Mouse (Mus musculus) myocyte (in vitro differentiated cells): Measurements from ENCODE around the gene Mtch2. TPM values are rescaled to one million over a fixed set of nuclear protein-coding genes. Genes with fewer than 3 reads are reported as not detected.

Source experiments
- H3K27me3 ChIP-seq: one replicate; pipeline ENCODE4 v1.6.1; 2011; ENCODE audit not compliant: control insufficient read depth, insufficient read depth, insufficient read length
- H3K36me3 ChIP-seq: one replicate; pipeline ENCODE4 v1.6.1; 2011; ENCODE audit not compliant: control insufficient read depth, insufficient read depth
- H3K4me2 ChIP-seq: one replicate; pipeline ENCODE4 v1.6.1; 2011; ENCODE audit warnings: low read depth, control low read depth
- H3K4me3 ChIP-seq: one replicate; pipeline ENCODE4 v1.5.1; 2011; ENCODE audit warnings: mild to moderate bottlenecking, control low read depth, moderate library complexity
- H3K79me2 ChIP-seq: one replicate; pipeline ENCODE4 v1.6.1; 2011; ENCODE audit not compliant: control insufficient read depth, insufficient read depth
- H3ac ChIP-seq: one replicate; pipeline ENCODE4 v1.6.1; 2011; ENCODE audit not compliant: control insufficient read depth, insufficient read length
- CEBPB ChIP-seq: IDR thresholded peaks from 2 replicates; pipeline ENCODE4 v1.6.1; 2011; ENCODE audit warnings: mild to moderate bottlenecking, moderate library complexity; ENCODE audit not compliant: poor library complexity, insufficient read depth, severe bottlenecking
- E2F4 ChIP-seq: IDR thresholded peaks from one replicate; pipeline ENCODE4 v1.6.1; 2011; ENCODE audit warnings: mild to moderate bottlenecking, control low read depth, moderate library complexity; ENCODE audit not compliant: insufficient read depth
- MAX ChIP-seq: IDR thresholded peaks from one replicate; pipeline ENCODE4 v1.6.1; 2011; ENCODE audit warnings: low read depth, mild to moderate bottlenecking, control low read depth
- MYOD1 ChIP-seq, 3 experiments: IDR thresholded peaks; one replicate each; pipeline ENCODE4 v1.6.1; 2011; ENCODE audit warnings: control low read depth in 2 of 3, low read depth in 2 of 3, mild to moderate bottlenecking in 2 of 3, moderate library complexity in 1 of 3; ENCODE audit not compliant: insufficient read length in 2 of 3, control insufficient read depth in 1 of 3
- MYOG ChIP-seq, 3 experiments: IDR thresholded peaks; one replicate each; pipeline ENCODE4 v1.6.1; 2011; ENCODE audit warnings: control low read depth in 2 of 3, low read depth in 2 of 3, mild to moderate bottlenecking in 2 of 3; ENCODE audit not compliant: insufficient read length in 2 of 3, control insufficient read depth in 1 of 3, insufficient read depth in 1 of 3
- POLR2A ChIP-seq: IDR thresholded peaks from one replicate; pipeline ENCODE4 v1.6.1; 2011; ENCODE audit warnings: low read depth, mild to moderate bottlenecking, control low read depth, moderate library complexity; ENCODE audit not compliant: insufficient read length
- POLR2AphosphoS2 ChIP-seq: IDR thresholded peaks from one replicate; pipeline ENCODE4 v1.6.1; 2011; ENCODE audit warnings: low read depth, control low read depth; ENCODE audit not compliant: insufficient read length
- REST ChIP-seq: IDR thresholded peaks from one replicate; pipeline ENCODE4 v1.6.1; 2011; ENCODE audit warnings: mild to moderate bottlenecking, control low read depth, moderate library complexity; ENCODE audit not compliant: insufficient read depth, insufficient read length
- SRF ChIP-seq: IDR thresholded peaks from one replicate; pipeline ENCODE4 v1.6.1; 2011; ENCODE audit warnings: low read depth; ENCODE audit not compliant: control insufficient read depth, insufficient read length
- TCF12 ChIP-seq: IDR thresholded peaks from one replicate; pipeline ENCODE4 v1.6.1; 2011; ENCODE audit warnings: mild to moderate bottlenecking, control low read depth; ENCODE audit not compliant: poor library complexity, insufficient read depth, severe bottlenecking
- TCF3 ChIP-seq: IDR thresholded peaks from one replicate; pipeline ENCODE4 v1.6.1; 2011; ENCODE audit warnings: low read depth, control low read depth; ENCODE audit not compliant: insufficient read length
- USF1 ChIP-seq: IDR thresholded peaks from one replicate; pipeline ENCODE4 v1.6.1; 2011; ENCODE audit warnings: low read depth, mild to moderate bottlenecking, control low read depth, moderate library complexity
- polyA plus RNA-seq: library from polyadenylated mRNA; unstranded; fragments of >200 nt; fragmentation: generic; extraction: Trizol; gene quantifications from one replicate; pipeline ENCODE4 v1.2.1, GENCODE M21; 2012; ENCODE audit warnings: missing spikeins

The Mtch2 gene
- polyA plus RNA-seq, 1 experiment: 170 TPM

- peaks cover 11% of the 10 kb centered on the region for H3K36me3 ChIP-seq
- H3K4me3 ChIP-seq: peak within 1 kb of the TSS; percentile 82
- peak within 1 kb of the TSS; percentile 58 for H3ac ChIP-seq
- no peak for TF ChIP-seq USF1
- TF ChIP-seq TCF3: no peak
- peak in 1 of 3 experiments; percentile 47 for TF ChIP-seq MYOG (IDR thresholded peaks at IDR 0.05; ENCODE audit: control insufficient read depth in 1 of 3, insufficient read depth in 1 of 3, insufficient read length in 2 of 3, low read depth in 2 of 3)
- TF ChIP-seq TCF12: no peak
- peak; percentile 92 for TF ChIP-seq POLR2AphosphoS2
- peak; percentile 93 for TF ChIP-seq POLR2A
- no peak for TF ChIP-seq MAX
- TF ChIP-seq SRF: no peak
- peak; percentile 46 for TF ChIP-seq E2F4
- TF ChIP-seq REST: no peak
- TF ChIP-seq MYOD1 (IDR thresholded peaks at IDR 0.05; ENCODE audit: control insufficient read depth in 1 of 3, insufficient read length in 2 of 3, low read depth in 2 of 3): peak in 1 of 3 experiments; percentile 24
- H3K4me2 ChIP-seq: peak within 1 kb of the TSS; percentile 100
- H3K79me2 ChIP-seq: peaks cover 37% of the 10 kb centered on the region
- H3K27me3 ChIP-seq: no peaks in the 10 kb centered on the region
Observed at GRCm38 (mm10) chr2:90904076-90904855, 57.3 kb downstream of the Mtch2 start, which contains the start of the genes Kbtbd4 and Ndufs3. Gene Kbtbd4, plus strand, starts transcription at chr2:90904740. Gene Ndufs3, minus strand, starts transcription at chr2:90904827.

GRCm38 (mm10) chr2:90904856-90905224, 57.9 kb downstream of the Mtch2 start:
- Histone ChIP-seq H3K36me3 (peaks cover 17% of the 10 kb centered on the region), H3K4me3 (peak overlapping the region; percentile 82), H3K79me2 (peaks cover 37% of the 10 kb centered on the region), H3ac (peak overlapping the region; percentile 58), H3K27me3 (no peaks in the 10 kb centered on the region), H3K4me2 (peak overlapping the region; percentile 94)
- no peak for TF ChIP-seq TCF3
- TF ChIP-seq TCF12: no peak
- TF ChIP-seq SRF: no peak
- no peak for TF ChIP-seq MAX
- no peak for TF ChIP-seq POLR2AphosphoS2
- TF ChIP-seq POLR2A: no peak
- no peak for TF ChIP-seq MYOD1 (IDR thresholded peaks at IDR 0.05; ENCODE audit: control insufficient read depth in 1 of 3, insufficient read length in 2 of 3, low read depth in 2 of 3)
- no peak for TF ChIP-seq USF1
- TF ChIP-seq E2F4: no peak
- TF ChIP-seq REST: no peak
- TF ChIP-seq MYOG (IDR thresholded peaks at IDR 0.05; ENCODE audit: control insufficient read depth in 1 of 3, insufficient read depth in 1 of 3, insufficient read length in 2 of 3, low read depth in 2 of 3): no peak
- TF ChIP-seq CEBPB: no peak

- peaks cover 29% of the 10 kb centered on the region for H3K36me3 ChIP-seq
- no peak overlapping the region for H3K4me2 ChIP-seq
- H3K79me2 ChIP-seq: peaks cover 37% of the 10 kb centered on the region
- no peak overlapping the region for H3K4me3 ChIP-seq
- no peak overlapping the region for H3ac ChIP-seq
- no peaks in the 10 kb centered on the region for H3K27me3 ChIP-seq
- TF ChIP-seq POLR2AphosphoS2: no peak
- peak; percentile 32; the same call in 1 of the 2 replicates for TF ChIP-seq CEBPB
Observed at GRCm38 (mm10) chr2:90906721-90907120, 59.8 kb downstream of the Mtch2 start.

GRCm38 (mm10) chr2:90910861-90911260, 63.9 kb downstream of the Mtch2 start:
- TF ChIP-seq USF1 (no peak), TCF12 (no peak), MAX (no peak), MYOG (IDR thresholded peaks at IDR 0.05; ENCODE audit: control insufficient read depth in 1 of 3, insufficient read depth in 1 of 3, insufficient read length in 2 of 3, low read depth in 2 of 3) (no peak), CEBPB (no peak), MYOD1 (IDR thresholded peaks at IDR 0.05; ENCODE audit: control insufficient read depth in 1 of 3, insufficient read length in 2 of 3, low read depth in 2 of 3) (no peak), SRF (no peak), POLR2AphosphoS2 (no peak), E2F4 (no peak), REST (no peak), POLR2A (no peak)
- Histone ChIP-seq H3ac (no peak overlapping the region), H3K4me3 (no peak overlapping the region), H3K36me3 (peaks cover 32% of the 10 kb centered on the region), H3K27me3 (no peaks in the 10 kb centered on the region), H3K79me2 (peaks cover 30% of the 10 kb centered on the region), H3K4me2 (no peak overlapping the region)

GRCm38 (mm10) chr2:90911668-90912067, 64.7 kb downstream of the Mtch2 start:
- Histone ChIP-seq H3K4me2 (no peak overlapping the region), H3K79me2 (peaks cover 35% of the 10 kb centered on the region), H3K4me3 (no peak overlapping the region), H3K27me3 (no peaks in the 10 kb centered on the region), H3ac (no peak overlapping the region), H3K36me3 (peaks cover 32% of the 10 kb centered on the region)
- no peak for TF ChIP-seq USF1
- no peak for TF ChIP-seq CEBPB
- TF ChIP-seq TCF3: no peak
- TF ChIP-seq E2F4: no peak
- TF ChIP-seq REST: no peak
- TF ChIP-seq SRF: no peak
- no peak for TF ChIP-seq MYOG (IDR thresholded peaks at IDR 0.05; ENCODE audit: control insufficient read depth in 1 of 3, insufficient read depth in 1 of 3, insufficient read length in 2 of 3, low read depth in 2 of 3)
- TF ChIP-seq MYOD1 (IDR thresholded peaks at IDR 0.05; ENCODE audit: control insufficient read depth in 1 of 3, insufficient read length in 2 of 3, low read depth in 2 of 3): no peak
- no peak for TF ChIP-seq POLR2A
- TF ChIP-seq POLR2AphosphoS2: no peak
- TF ChIP-seq MAX: no peak
- TF ChIP-seq TCF12: no peak
